Mouse (Mus musculus): ENCODE data around the gene Cox11. TPM values are rescaled to one million over a fixed set of nuclear protein-coding genes. Genes with fewer than 3 reads are reported as not detected.

Cox11 gene
- polyA plus RNA-seq, 1 experiment, result 8.3 TPM

DNA sequence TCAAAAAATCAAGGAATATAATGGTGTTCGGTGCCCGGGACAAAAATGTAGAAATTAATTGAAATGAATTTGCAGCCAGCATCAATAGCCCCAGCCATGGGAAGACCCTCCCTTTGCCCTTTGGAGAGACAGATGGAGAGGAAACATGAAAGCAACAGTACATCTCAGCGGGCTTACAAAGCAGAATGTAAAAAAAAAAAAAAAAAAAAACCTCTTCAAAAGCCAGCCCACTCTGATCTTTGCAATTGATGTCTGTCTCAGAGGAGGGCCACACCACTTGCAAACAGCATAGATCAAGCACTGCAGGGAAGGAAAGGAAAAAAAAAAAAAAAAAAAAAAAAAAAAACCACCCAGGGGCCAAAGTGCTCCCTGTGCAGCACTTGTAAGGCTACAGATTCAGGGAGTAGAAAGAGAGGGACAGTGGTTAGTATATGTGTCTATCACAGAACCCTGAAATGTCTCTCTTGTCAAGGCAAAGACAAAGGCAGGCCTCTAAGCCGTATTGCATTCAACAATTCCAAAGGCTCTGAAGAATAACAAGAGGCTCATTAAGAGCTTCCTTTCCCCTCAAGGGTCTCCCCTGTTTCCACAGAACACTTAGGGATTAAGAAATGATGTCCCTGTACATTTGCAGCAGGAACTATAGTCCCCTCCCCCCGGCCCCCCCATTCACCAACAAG, 25.8 kb downstream of the Cox11 start:
- WGBS, result 72% methylated on average over 5 of the region's 5 CpGs
- no peak for DNase-seq (ENCODE audit: low read depth, low spot score)

DNA sequence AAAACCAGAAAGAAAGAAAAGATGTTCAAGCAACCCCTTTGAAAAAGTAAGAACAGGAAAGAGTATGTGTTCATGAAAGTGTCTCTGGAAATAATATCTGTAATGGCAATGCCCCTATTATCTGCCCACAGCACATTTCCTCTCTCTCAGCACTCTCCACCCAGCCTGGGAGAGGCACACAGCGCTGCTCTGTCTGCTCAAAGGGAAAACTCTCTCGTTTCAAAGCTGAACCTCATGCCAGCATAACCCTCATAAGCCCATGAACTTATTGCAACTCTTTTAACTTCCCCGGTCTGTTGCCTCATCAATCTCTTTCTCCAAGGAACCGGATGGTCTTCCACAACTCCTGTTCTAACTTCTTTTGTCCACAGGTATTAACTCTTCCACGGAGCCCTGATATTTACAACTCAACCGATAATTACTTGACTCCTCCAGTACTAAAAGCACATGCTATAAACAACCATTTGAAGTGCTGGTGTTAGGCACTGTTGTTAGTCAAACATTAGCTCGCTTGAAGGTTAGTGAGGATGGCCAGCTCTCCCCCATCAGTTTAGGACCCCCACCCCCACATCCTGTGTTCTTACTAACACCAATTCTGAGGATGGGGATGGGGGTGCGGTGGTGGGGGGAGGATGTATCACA, 26.5 kb downstream of the Cox11 start:
- no peak for DNase-seq (ENCODE audit: low read depth, low spot score)
- WGBS, result 28% methylated on average over 8 of the region's 8 CpGs

DNA sequence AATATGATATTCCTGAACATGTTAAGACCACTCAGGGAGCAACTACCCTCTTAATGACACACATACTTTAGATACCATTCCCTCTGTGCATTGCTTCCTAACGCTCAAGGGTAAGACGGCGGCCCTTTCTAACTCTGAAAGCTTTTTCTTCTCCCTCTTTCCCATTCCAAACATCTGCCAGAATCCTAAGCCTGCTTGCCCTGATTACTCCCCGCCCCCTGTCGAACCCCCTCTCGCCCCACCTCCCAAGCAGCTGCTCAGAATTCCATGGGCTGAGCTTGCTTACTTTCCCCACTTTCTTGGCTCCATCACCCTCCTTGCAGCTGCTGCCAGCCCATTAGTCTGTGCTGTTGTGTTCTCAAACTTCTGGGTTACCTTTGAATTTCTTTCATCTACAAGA, 27.2 kb downstream of the Cox11 start:
- 46% methylated on average over 6 of the region's 6 CpGs for WGBS
- no peak for DNase-seq (ENCODE audit: low read depth, low spot score)

DNA sequence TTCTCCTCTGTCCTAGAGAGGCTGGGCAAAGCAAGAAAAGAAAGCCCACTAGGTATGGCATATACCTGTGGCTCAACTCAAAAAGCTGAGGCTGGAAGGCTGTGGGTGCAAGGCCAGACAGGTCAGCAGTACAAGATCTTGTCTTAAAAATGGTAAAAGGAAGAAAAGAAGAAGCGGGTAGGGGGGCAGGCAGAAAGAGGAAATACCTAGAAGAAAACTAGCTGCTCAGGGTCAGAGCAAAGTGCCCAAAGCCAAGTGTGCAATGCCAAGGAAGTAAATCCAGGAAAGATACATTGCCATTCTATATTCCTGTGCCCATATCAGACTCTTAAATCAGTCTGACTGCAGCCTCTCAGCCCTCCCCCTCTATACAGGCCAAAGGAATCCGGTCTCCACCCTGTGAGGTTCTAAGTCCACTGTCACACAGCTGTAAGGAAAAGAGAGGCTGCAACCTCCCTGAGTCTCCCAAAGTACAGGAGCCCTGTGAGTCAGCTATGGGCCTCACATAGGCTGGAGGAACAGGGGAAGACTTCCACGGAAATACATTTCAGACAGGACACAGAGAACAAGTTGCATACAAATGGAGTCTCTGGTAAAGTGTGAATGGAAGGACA, 28.3 kb downstream of the Cox11 start:
- DNase-seq (ENCODE audit: low read depth, low spot score), result peak; percentile 80
- 25% methylated on average over 3 of the region's 3 CpGs for WGBS

DNA sequence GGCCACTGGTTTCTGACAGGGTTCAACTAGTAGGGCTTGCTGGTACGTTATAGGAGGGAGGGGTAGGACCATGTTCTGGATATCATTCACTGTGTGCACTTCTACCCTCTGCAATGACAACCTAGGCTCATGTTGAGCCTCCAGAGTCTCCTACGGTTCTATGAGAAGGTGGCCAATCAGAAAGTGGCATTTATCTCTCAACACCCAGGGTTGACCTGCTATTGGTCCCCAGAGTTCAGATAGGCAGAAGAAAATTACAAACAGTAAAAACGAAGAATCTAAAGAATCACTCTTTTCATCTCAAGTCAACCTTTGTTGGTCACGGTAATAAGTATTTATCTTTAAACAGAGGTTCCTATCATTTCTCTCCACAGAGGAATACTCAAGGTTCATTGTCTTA, 28.9 kb downstream of the Cox11 start:
- DNase-seq (ENCODE audit: low read depth, low spot score), result no peak
- 67% methylated on average over 4 of the region's 4 CpGs for whole genome bisulfite sequencing

DNA sequence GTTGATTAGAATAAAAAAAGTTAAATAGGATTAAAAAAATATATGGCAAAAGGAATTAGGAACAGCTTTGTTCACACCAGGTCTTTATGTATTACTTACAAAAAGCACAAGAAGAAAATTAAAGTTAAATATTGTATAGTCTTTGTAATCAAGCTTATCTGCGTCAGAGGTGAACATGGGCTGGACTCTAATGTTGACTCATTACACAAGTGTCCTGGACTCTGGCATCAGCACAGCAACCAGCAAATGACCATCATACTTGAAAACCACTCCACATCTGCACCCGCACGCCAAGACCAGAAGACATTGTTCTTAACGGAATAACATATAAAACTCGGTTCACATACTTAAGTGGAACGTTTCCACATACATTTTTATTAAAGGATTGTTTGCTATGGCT, 29.4 kb downstream of the Cox11 start:
- 48% methylated on average over 6 of the region's 6 CpGs for WGBS
- no peak for DNase-seq (ENCODE audit: low read depth, low spot score)

DNA sequence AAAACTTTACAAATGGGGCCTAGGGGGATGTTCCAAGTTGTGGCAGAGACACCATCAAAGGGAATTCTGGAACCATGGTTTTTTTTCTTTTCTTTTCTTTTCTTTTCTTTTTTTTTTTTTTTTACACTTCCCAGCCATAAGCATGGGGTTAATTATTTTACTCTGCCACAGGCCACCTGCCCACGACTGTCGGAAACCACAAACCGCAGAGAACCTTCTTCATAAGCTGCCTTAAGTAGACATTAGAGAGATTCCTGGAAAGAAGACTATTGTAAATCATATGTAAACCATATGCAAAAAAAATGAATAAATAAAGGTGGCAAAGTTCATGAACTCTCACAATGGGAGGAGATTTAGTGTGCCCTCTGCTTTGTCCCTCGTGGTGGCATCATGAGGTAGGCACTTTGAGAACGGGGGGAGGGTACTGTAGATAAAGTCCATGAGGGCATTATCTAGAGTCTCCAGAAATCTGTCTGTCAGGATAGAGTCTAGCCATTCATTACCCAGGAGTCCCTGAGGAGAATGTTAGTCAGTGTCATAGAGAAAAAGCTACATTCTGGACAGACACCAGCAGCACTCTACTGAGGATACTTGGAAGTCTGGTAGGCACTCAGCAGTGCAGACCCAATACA, 37.6 kb downstream of the Cox11 start:
- 72% methylated on average over 5 of the region's 5 CpGs for WGBS
- no peak for DNase-seq (ENCODE audit: low read depth, low spot score)

DNA sequence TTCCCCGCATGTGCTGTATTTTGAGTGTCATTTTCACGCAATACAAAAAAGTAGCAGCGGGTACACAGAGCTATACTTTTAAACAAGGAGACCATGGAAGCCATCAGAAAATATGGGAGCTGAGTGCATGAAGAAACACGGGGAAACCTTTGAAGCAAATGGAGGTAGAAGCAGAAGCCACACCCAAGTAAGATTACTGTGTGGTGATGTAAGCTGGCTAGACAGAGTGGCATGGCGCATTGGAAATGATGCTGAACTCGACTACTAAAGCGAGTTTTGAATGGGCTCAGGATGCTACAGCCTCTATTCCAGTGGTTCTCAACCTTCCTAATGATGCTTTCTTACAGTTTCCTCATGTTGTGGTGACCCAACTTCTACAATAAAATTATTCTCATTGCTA, 39.1 kb downstream of the Cox11 start:
- DNase-seq (ENCODE audit: low read depth, low spot score), result no peak
- 91% methylated on average over 7 of the region's 7 CpGs for WGBS

DNA sequence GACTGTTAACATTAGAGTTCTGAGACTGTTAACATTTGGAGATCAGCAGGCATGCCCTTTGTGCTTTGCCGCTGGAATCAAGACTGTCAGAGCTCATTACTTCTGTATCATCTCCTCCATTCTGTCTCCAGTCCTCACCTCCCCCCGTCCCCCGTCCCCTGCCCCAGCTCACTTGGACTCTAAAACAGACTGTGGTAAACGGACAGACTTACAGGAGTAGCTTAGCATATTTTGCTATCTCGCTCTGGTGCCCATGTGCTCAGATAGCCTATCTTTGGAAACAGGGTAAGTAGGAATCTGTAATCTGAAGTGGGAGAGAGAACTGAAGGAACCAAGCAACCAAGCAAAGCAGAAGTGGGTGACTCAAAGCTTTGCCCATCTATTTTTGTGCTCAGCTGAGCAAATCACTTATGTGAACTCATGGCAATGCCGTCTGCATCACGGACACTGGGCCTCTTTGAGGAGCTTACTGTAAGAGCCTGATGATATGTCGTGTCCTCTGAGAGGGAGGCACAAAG, 39.9 kb downstream of the Cox11 start:
- WGBS, result 87% methylated on average over 8 of the region's 8 CpGs
- DNase-seq (ENCODE audit: low read depth, low spot score), result no peak

DNA sequence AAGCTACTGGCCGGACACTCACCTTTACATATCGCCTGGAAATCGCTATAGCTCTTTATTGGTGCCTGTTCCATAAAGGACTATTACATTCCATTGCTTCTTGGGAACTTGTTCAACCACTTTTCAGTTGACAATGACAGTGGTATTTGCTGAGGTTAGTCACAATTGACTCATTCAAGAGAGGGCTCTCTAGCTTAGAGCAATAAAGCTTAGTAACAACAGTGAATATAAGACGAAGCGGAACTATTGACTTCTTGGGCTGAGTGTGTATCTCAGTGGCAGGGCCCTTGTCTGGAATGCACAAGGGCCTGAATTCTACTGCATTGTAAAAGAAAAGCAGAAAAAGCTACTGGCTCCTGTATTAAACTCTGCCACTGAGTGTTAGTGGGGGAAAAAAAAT, 40.6 kb downstream of the Cox11 start:
- WGBS, result 44% methylated on average over 5 of the region's 5 CpGs
- DNase-seq (ENCODE audit: low read depth, low spot score), result peak; percentile 77

DNA sequence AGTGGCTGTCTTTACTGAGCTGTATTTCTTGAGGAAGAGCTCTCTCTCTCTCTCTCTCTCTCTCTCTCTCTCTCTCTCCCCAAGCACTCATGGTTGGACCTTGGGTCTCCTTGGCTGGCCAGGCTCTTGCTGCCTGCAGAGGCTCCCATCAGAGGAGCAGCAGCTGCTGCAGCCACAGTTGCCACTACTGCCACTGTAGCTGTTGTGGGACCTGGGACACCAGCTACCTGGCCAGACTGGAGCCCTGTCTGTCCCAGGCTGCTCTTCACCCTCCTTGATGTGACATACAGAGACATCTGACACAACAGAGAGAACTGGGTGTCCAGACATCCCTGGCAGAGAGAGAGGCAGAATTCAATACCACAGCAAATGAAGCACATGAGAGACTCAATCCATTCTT, 43.2 kb downstream of the Cox11 start:
- DNase-seq (ENCODE audit: low read depth, low spot score), result no peak

DNA sequence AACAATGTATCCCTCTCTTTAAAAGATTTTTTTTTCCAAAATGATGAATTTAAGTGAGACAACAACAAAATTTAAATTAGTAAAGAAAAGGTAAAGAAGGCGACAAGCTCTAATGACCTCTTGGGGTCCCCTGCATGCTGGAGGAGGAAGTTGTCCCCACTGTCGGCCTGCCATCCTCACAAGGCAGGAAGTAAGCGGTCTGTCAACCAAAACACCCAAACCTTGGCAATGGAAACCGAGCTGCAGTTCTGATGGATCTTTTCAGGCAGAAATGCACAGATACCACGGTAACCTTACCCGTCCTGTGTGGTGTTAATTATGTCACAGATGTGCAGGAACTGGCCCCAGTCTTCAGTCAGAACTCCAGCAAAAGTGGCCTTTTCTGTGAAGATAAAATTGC, 46.8 kb downstream of the Cox11 start:
- WGBS, result 70% methylated on average over 6 of the region's 6 CpGs
- no peak for DNase-seq (ENCODE audit: low read depth, low spot score)

DNA sequence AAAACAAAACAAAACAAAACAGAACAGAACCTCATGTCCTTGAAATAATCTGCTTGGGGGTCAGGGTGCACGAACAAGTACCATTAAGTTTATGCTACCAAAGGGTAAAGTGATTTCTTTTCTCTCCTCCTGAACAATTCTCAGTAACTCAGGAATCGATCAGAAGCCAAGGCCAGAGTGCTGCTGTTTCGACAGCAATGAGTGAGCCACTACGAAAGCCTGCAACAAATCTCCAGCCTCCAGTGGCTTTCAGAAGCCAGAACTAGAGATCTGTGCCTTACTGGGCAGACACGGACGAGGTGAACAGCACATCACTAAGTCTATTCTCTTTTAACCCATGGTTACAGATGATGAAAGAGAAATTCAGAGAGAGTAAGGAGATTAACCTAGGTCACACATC, 47.2 kb downstream of the Cox11 start:
- 79% methylated on average over 6 of the region's 6 CpGs for WGBS
- DNase-seq (ENCODE audit: low read depth, low spot score), result no peak

DNA sequence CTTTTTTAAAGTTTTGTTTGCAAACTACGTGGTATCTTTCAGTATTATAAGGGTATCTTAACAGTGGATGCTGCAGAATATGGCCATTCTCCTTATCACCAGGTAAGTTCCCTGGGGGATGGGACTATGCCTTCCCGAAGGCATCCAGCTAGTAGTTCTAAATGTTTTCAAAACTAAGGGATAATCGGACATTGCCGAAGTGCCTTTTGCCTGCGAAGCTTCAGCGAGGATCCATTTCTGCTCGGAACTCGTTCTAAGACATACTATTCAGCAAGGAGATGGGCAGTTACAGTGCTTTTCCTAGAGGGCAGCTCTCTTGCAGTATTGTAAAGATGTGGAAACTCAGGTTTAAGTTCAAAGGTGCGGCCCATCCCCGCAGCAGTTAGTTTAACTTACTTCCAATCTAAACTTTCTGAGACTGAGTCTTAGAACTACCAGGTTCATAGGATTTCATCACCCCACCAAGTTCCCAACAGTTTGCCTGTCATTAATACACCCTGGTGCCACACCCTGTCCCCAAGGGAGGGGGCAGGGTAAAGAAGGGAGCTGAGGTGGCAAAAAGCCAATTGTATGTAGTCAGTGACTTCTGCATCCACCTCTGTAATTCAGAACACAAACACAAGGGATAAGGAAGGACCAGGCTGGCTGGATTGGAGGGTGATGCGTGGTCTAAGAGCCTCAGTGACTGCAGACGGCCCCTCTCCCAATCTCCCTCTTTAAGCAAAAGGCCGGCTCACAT, 48.5 kb downstream of the Cox11 start:
- no peak for DNase-seq (ENCODE audit: low read depth, low spot score)
- 42% methylated on average over 13 of the region's 13 CpGs for WGBS

DNA sequence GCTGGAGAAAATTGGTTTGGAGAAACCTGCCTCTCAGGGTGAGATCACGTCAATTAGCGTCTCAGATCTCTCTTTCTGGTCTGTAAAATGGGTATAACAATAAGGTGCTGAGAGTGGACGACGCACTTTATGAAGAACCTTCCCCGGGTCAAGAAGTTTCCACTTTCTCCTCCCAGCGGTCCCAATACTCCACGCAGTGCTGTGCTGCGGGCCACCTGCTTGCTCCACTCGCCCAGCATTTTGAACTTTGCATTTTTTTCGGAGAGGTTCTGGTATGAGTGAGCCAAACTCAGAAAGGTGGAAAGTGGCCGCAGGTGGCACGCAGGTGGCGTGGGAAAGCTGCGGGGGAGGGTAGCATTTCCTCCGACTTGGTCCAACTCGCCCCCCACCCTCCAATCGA, 49.1 kb downstream of the Cox11 start:
- no peak for DNase-seq (ENCODE audit: low read depth, low spot score)
- WGBS, result 1% methylated on average over 17 of the region's 17 CpGs

DNA sequence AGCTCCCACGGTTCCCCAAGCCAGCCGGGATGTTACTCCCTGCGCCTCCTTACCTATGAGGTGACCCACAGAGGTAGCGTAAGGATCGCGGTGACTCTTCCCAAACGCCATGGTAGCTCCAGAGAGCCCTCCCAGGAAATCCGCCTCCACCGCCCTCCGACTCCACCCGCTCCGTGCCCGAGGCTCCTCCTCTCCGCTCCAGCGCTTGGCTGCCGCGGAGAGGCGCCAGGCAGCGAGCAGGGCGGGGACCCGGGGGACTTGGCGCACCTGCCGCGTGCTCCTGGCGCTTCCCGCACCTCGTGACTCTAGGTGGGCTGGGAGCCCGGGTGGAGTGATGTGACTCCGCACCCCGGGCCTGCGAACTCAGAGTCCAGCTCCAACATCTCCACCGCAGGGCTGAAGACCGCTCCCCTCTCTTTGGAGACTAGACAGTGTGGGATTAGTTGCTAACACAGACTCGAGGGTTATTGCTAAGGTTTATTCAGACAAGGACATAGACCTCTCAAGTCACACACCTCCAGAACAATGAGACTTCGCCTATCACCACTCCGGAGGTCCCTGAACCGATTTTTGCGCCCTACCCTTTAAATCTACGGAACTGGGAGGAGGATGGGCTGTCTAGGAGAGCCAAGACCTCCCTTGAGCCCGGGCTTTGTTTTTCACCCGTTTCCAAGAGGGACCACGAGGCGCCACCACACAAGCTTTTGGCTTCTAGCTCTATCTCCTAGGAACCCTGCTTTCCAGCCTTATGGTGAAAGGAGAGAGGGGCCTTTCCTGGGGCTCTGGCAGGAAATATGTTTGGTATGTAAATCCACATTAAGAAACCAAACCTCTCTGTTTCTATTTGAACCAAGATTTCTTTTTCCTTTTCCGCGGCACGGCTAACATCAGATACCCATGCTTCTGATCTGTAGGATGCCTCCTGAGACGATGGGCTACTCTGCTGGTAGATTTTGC, 49.8 kb downstream of the Cox11 start, which contains the start of gene Tom1l1:
Gene Tom1l1, minus strand, starts transcription at position 907 of the 957 bp plus-strand sequence.
- 7% methylated on average over 47 of the region's 47 CpGs for WGBS
- peak; percentile 64 for DNase-seq (ENCODE audit: low read depth, low spot score)

DNA sequence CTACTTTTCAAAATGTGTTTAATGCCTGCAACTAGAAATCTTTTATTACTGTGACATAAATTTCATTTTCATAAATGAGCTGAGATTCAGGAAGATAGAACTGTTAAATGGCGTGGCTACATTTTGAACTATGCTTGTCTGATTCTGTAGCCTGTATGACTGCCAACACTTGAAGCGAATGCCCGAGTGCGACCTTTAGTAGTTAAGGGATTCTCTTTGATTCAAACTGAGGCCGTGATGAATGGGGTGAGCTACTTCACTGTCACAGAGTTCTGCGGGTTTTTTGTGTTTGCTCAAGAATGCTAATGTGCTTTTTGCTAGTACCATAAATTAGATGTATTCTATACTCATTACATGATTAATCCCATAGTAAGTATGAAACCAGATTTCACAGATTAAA, 52.4 kb downstream of the Cox11 start:
- WGBS, result 66% methylated on average over 6 of the region's 6 CpGs

DNA sequence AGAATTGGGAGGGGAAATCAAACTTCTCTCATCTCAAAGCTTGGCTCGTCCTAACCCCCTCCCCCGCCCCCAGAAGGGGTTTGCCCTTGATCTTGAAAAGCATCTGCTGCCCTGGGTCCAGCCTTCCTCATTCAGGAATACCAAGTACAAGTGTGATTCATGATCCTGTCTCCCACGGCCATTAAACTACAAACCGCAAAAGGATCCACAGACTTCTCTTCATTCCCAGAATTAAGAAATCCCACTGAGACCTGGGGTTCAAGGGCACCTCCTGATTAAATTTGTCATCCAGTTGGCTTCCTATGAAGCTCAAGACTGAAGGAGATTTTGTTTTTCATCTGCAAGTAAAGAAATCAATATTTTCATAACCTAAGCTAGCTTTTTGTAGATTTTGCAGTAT, 56.2 kb downstream of the Cox11 start:
- 62% methylated on average over 4 of the region's 4 CpGs for WGBS
- no peak for DNase-seq (ENCODE audit: low read depth, low spot score)

More for the DNA sequence above, 52.4 kb downstream of the Cox11 start:
- DNase-seq (ENCODE audit: low read depth, low spot score), result no peak

All from large intestine, adult 2 months (tissue).